Mouse (Mus musculus) urinary bladder, adult 2 months (tissue): ENCODE results near the gene Fhod1. TPM values are rescaled to one million over a fixed set of nuclear protein-coding genes. Genes with fewer than 3 reads are reported as not detected.

Source experiments
- DNase-seq: peaks from one replicate; pipeline ENCODE4 v3.0.0; 2022; ENCODE audit warnings: low spot score
- polyA plus RNA-seq: library from polyadenylated mRNA; depleted of rRNA; stranded (reverse); fragments of >200 nt; gene quantifications from 2 replicates; pipeline ENCODE4 v1.2.3, GENCODE M21; 2012

The Fhod1 gene
- polyA plus RNA-seq, 1 experiment: 17.0 TPM

GRCm38 (mm10) chr8:105318662-105319190 lies 29.0 kb downstream of the Fhod1 start:
- DNase-seq: no peak

- DNase-seq: no peak
These were observed 29.8 kb downstream of the Fhod1 start for GRCm38 (mm10) chr8:105317941-105318340.

DNA sequence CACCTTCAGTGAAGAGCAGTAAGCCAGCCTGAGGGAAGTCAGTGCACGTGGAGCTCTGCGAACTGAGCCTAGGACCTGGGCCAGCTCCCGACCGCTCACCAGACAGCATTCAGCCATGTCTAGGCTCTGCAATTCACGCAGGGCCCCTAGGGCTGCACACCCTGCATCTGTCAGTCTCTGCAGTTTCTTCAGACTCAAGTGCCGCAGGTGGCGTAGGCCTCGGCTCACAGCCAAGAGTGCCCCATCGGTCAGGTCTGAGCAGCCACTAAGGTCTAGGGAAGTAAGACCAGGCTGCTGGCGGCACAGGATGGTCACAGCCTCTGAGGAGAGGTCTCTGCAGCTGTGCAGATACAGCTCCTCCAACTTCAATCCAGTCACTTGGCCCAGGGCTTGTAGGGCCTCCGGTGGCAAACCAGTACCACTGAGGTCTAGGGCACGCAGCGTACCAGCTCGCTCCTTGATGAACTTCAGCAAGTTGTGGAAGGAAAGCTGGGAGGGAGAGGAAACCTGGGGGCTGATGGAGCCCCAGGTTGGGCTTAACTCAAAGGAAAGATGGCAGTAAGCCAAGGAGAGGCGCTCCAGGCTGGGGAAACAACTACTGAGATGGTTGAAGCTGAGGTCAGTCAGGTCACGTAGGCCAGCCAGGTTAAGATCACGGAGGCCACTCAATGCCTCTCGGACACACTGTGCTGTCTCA lies 32.5 kb downstream of the Fhod1 start:
- DNase-seq: no peak

DNA sequence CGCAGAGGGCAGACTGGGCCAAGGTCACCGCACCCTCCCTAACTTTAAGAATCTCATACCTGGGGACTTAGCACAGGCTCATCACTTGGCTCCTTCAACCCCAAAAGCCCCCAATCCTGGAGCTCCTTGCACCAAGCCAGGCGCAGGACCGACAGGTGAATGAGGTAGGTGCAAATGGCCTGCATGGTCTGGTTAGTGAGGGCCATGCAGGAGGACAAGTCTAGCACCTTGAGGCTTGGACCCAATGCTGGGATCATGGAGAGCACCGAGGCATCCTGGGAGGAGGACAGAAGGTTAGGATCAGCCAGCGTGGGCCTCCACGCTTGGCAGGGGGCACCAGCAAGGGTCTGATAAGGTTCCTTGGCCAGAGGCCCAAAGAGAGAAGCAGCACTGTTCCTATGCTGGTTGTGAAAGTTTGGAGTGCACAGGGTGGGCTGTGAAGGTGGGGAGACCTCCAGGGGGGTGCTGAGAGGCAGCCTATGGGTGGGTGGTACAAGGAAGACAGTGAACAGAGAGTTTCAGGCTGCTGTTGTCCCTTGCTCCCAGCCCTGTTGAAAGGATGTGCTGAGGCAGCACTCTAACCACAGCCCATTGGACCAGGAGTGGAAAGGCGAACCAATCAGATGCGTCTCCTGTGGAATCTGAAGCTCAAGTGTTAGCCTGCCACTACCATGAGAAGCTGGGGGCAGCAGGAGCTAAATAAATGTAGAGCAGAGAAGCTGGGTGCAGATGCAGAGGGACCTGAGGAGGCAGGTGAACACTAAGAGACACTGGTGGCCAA lies 33.9 kb downstream of the Fhod1 start:
- no peak for DNase-seq

GRCm38 (mm10) chr8:105312891-105313481 lies 34.8 kb downstream of the Fhod1 start:
- no peak for DNase-seq

DNA sequence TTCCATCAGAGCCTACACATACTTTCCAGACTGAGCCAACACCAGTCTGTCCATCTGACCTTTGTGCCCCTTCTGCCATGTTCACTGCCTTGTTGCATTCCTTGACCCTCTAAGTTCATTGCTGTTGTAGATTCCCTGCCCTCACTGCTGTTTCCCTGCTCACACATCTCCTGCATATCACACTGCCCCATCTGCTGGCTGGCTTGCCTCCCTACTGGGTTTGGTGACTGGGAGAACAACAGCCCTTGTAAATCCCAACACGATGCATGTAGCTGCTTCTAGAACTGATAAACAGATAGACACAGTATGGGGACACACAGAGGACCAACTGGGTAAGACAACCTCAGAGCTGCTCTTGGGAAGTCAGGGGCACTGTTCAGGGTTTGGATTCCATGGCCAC lies 36.0 kb downstream of the Fhod1 start:
- DNase-seq: no peak

DNA sequence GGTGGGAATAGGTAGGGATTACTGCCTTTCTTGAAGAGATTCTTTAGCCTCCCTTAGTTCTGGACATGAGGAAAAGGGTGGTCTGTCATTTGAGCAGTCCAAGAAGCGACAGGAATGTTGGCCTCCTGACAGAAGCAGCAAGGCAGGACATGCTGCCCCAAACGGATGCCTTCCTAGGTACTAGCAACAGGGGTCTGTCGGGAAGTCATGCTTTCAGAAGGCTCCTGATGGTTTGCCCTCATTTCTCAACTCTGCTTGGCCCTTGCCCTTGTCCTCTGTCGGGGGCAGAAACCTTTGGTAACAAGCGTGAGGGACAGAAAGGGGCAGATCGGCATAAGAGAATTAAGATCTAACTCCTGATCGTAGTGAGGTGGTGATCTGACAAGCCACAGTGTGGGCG lies 37.6 kb downstream of the Fhod1 start:
- no peak for DNase-seq

- DNase-seq: no peak
These were observed 38.5 kb downstream of the Fhod1 start for GRCm38 (mm10) chr8:105309142-105309847.

- no peak for DNase-seq
These were observed 39.3 kb downstream of the Fhod1 start for GRCm38 (mm10) chr8:105308428-105308827.

DNA sequence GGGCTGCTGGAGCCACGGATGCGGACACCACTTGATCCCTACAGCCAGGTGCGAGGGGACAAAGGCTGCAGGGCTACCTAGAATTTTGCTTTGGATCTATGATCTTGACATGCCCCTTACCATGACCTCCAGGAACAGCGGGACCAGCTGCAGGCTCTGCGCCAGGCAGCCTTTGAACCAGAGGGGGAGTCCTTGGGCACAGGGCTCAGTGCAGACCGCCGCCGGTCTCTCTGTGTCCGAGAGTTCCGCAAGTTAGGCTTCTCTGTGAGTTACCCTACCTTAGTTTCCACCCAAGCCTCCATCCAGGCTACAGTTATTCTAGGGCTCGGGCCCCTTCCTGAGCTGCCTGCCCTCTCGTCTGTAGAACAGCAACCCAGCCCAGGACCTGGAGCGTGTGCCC lies 40.1 kb downstream of the Fhod1 start:
- DNase-seq: no peak

GRCm38 (mm10) chr8:105306146-105306691 lies 41.5 kb downstream of the Fhod1 start:
- DNase-seq: no peak

- peak; percentile 76 for DNase-seq
These were observed 42.3 kb downstream of the Fhod1 start, which contains the start of gene Elmo3 for GRCm38 (mm10) chr8:105305211-105306145. TSS of gene Elmo3 (plus strand) at chr8:105305601.

DNA sequence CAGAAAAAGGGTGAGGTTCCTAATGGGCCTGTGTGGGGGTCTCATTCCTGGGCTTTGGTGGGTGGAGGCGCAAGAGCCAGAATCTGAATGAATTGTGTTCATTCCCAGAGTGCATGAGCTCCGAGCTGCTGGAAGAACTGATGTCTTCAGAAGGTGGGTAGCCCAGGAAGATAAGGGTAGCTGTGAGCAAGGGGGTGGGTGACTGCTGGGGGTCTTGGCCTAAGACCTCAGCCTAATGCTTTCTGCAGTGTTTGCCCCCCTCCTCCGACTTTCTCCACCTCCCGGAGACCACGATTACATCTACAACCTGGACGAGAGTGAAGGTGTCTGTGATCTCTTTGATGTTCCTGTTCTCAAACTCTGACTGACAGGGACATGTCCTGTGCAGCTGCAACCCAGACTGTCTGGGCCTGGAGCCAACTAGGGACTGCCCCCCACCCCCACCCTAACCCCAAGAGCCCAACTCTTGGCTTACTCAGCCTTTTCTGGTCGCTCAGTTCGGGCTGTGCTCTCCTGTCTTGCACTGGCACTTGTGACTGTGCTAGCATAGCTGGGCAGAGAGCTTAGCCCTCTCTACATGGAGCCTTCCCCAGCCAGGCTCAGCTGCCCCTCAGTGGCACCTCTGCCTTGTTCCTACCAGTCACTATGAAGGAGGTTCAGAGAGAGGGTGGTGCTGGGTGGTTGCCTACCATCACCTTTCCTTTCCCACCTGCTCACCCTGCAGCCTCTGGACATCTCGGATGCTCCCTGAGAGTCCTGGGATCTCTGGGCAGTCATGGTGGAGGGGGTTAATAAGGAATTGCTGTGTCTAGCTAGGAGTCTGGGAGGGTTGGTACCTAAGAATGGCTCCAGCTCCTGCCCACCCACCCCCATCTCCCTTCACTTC lies 43.2 kb downstream of the Fhod1 start:
- DNase-seq: no peak

- no peak for DNase-seq
These were observed 43.9 kb downstream of the Fhod1 start for GRCm38 (mm10) chr8:105303874-105304273.

DNA sequence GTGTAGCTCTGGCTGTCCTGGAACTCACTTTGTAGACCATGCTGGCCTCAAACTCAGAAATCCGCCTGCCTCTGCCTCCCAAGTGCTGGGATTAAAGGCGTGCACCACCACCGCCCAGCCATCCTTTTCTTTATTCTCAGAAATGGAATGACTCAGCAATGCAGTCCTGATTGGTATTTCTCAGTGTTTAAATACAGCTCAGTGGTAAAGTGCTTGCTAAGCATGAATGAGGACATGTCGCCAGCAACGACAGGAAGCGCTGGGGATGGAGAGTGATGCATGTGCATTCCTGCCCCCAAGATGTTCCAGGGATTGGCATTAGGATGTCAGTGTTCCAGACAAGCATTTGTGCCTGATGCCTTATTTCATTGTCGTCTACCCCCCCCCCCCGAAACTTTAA lies 44.4 kb downstream of the Fhod1 start:
- DNase-seq: no peak

GRCm38 (mm10) chr8:105299962-105300361 lies 47.8 kb downstream of the Fhod1 start:
- no peak for DNase-seq

DNA sequence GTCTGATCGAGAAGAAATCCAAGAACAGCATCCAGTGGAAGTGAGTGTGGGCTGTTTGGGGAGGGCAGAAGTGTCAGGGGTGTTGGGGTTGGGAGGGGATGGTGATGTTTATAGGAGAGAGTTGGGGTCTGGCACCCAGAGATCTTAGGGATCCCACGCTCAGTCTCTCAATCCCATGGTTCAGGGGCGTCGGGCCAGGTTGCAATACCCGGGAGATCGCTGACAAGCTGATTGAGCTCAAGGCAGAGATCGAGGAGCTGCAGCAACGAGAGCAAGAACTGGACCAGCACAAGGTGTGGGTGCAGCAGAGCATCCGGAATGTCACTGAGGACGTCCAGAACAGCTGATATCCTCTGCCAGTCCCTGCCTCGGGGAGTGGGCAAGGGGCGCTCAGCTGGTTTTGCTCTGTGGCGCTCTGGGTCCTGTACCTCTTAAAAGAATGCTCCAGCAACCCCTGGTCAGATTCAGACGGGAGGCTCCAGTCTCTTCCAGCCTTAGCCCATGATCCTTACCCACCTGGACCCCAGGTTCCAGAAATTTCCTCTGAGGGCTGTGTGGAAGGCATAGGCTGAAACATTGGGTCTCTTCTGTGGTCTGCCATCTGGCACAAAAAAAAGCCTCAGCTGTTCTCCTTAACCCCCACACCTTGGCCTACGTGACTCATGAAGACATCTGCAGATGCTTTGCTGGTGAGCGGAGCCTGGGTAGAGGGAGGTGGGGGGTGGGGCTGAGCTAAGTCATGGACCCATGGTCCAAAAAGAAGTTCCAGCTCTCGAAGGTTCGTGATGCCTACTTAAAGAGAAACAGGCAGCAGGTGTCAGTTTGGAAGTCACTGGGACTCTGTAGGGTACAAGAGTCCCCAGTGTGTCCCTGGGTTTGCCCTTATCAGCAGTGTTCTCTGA lies 49.2 kb downstream of the Fhod1 start:
- no peak for DNase-seq

- peak; percentile 81 for DNase-seq
These were observed 50.1 kb downstream of the Fhod1 start, which contains the start of gene E2f4 for GRCm38 (mm10) chr8:105297511-105298192. TSS of gene E2f4 (plus strand) at chr8:105297663.
